Mouse (Mus musculus): ENCODE data around the gene 6430628N08Rik.

DNA sequence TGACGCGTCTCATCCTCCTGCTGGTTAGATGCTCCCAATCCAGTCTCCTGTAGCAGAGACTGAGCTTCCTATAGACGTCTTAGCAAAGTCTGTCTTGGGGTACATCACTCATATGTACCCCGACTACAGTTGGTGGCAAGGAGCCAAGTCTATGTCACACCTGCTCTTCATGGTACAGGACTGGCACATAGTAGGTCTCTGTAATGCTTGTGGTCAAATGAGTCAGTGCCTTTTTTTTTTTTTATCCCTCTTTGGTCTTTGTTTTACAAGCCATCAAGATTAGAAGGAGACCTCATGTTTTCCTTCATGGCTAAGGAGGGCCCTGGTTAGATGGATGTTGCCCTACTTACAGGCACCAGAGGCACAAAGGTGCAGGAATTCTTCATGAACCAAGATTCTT, 49.6 kb upstream of the 6430628N08Rik start:
- TF ChIP-seq CTCF (IDR thresholded peaks at IDR 0.05; ENCODE audit: control insufficient read depth, insufficient read depth, insufficient read length) (no peak), USF1 (IDR thresholded peaks at IDR 0.05; ENCODE audit: low read depth) (no peak), MYOD1 (IDR thresholded peaks at IDR 0.05; ENCODE audit: control insufficient read depth, insufficient read length, low read depth) (no peak), CEBPB (IDR thresholded peaks at IDR 0.05; ENCODE audit: low read depth) (no peak), MYOG (IDR thresholded peaks at IDR 0.05; ENCODE audit: control insufficient read depth, extremely low read depth, insufficient read length) (no peak)

Data from C2C12 (cell line).